Mouse (Mus musculus) spleen, adult 2 months (tissue): ENCODE measurements at regions not wholly inside any gene's neighbourhood (a gene's known extent, or its start where the extent isn't known, plus 50 kb on each side); places are given as distances from the start of the nearest gene placed in this dataset.

Source experiments
- CTCF ChIP-seq: fragments of 200-500 bp; IDR thresholded peaks from 2 replicates; pipeline ENCODE4 v1.5.1; 2011; ENCODE audit warnings: mild to moderate bottlenecking, inconsistent platforms; ENCODE audit not compliant: insufficient read depth, insufficient read length, insufficient replicate concordance; ENCODE audit errors: extremely low read depth
- POLR2A ChIP-seq: fragments of 200-500 bp; IDR thresholded peaks from 2 replicates; pipeline ENCODE4 v1.6.1; 2011; ENCODE audit warnings: low read depth, low read length, inconsistent platforms

DNA sequence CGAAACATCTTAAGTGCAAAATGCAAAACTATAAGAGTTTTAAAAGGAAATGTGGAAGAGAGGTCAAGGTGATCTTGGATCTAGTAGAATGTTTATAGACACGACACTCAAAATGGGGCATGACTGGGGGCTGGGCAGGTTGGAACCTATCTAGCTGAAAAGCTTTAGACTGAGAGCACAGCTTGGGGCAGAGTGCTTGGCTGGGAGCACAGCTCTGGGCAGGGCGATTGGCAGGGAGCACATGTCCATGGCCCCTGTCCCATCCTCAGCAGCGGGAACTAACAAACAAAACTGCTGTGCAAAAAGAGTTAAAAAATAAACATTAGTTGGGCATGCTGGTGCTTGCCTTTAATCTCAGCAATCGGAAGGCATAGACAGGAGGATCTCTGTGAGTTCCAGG is 279.6 kb downstream of the Ptpru start:
- TF ChIP-seq CTCF (no peak), POLR2A (no peak)
